Mouse (Mus musculus) MEL (cell line): ENCODE measurements around the gene Areg. TPM values are rescaled to one million over a fixed set of nuclear protein-coding genes. Genes with fewer than 3 reads are reported as not detected.

Experiments
- DNase-seq: peaks from one replicate; pipeline ENCODE4 v3.0.0; 2011; ENCODE audit warnings: low read depth, low spot score
- H3K27ac ChIP-seq: 2 replicates; pipeline ENCODE4 v1.5.1; 2012; ENCODE audit warnings: low read depth, mild to moderate bottlenecking, control low read depth, low read length, moderate library complexity; ENCODE audit not compliant: control insufficient read depth
- H3K27me3 ChIP-seq, 2 experiments: fragments of 150-350 bp in 1 of 2; sonication (generic) in 1 of 2; 2 replicates each; pipeline ENCODE4 v1.6.1; 2012; ENCODE audit warnings: low read length in 2 of 2, mild to moderate bottlenecking in 2 of 2, improper control_type of control experiment in 1 of 2, moderate library complexity in 1 of 2; ENCODE audit not compliant: insufficient read depth in 2 of 2, control insufficient read depth in 1 of 2
- H3K36me3 ChIP-seq, 2 experiments: 2 replicates each; pipeline ENCODE4 v1.6.1; 2012 to 2014; ENCODE audit warnings: low read length in 2 of 2, improper control_type of control experiment in 1 of 2, inconsistent platforms in 1 of 2, mild to moderate bottlenecking in 1 of 2; ENCODE audit not compliant: insufficient read depth in 2 of 2, control insufficient read depth in 1 of 2
- H3K4me1 ChIP-seq, 2 experiments: fragments of 150-350 bp in 1 of 2; sonication (generic) in 1 of 2; 2 replicates each; pipeline ENCODE4 v1.6.1; 2012; ENCODE audit warnings: low read length in 2 of 2, improper control_type of control experiment in 1 of 2, mild to moderate bottlenecking in 1 of 2; ENCODE audit not compliant: insufficient read depth in 2 of 2, control insufficient read depth in 1 of 2
- H3K4me3 ChIP-seq, 2 experiments: fragments of 150-350 bp in 1 of 2; sonication (generic) in 1 of 2; 2 replicates each; pipeline ENCODE4 v1.5.1; 2012; ENCODE audit warnings: low read depth in 2 of 2, low read length in 2 of 2, mild to moderate bottlenecking in 2 of 2, moderate library complexity in 2 of 2, control low read depth in 1 of 2, improper control_type of control experiment in 1 of 2; ENCODE audit not compliant: control insufficient read depth in 1 of 2, insufficient read depth in 1 of 2
- H3K79me2 ChIP-seq: 2 replicates; pipeline ENCODE4 v1.6.1; 2012; ENCODE audit warnings: mild to moderate bottlenecking, low read length, moderate library complexity; ENCODE audit not compliant: control insufficient read depth, poor library complexity, insufficient read depth
- H3K9ac ChIP-seq: 2 replicates; pipeline ENCODE4 v1.6.1; 2012; ENCODE audit warnings: low read depth, mild to moderate bottlenecking, control low read depth, low read length, moderate library complexity; ENCODE audit not compliant: control insufficient read depth, poor library complexity, severe bottlenecking
- H3K9me3 ChIP-seq: fragments of 150-350 bp; sonication (generic); replicated peaks from 2 replicates; pipeline ENCODE4 v1.6.1; 2012; ENCODE audit warnings: mild to moderate bottlenecking, low read length, improper control_type of control experiment, moderate library complexity; ENCODE audit not compliant: insufficient read depth
- BHLHE40 ChIP-seq: IDR thresholded peaks from 2 replicates; pipeline ENCODE4 v1.6.1; 2012; ENCODE audit warnings: low read depth, mild to moderate bottlenecking, inconsistent platforms, low read length, improper control_type of control experiment, borderline replicate concordance
- CHD1 ChIP-seq: IDR thresholded peaks from 2 replicates; pipeline ENCODE4 v1.6.1; 2012; ENCODE audit warnings: low read depth, mild to moderate bottlenecking, inconsistent platforms, low read length, improper control_type of control experiment
- E2F4 ChIP-seq: IDR thresholded peaks from 2 replicates; pipeline ENCODE4 v1.6.1; 2011; ENCODE audit warnings: low read depth, low read length, improper control_type of control experiment, borderline replicate concordance
- ELF1 ChIP-seq: IDR thresholded peaks from 2 replicates; pipeline ENCODE4 v1.6.1; 2014; ENCODE audit warnings: low read depth, mild to moderate bottlenecking, inconsistent platforms, low read length, improper control_type of control experiment, moderate library complexity
- EP300 ChIP-seq, 2 experiments: IDR thresholded peaks; 2 replicates each; pipeline ENCODE4 v1.6.1; 2011; ENCODE audit warnings: improper control_type of control experiment in 2 of 2, low read length in 2 of 2, low read depth in 1 of 2, mild to moderate bottlenecking in 1 of 2
- ETS1 ChIP-seq: IDR thresholded peaks from 2 replicates; pipeline ENCODE4 v1.6.1; 2012; ENCODE audit warnings: low read depth, mild to moderate bottlenecking, inconsistent platforms, low read length, improper control_type of control experiment, moderate library complexity
- GABPA ChIP-seq: IDR thresholded peaks from 2 replicates; pipeline ENCODE4 v1.6.1; 2012; ENCODE audit warnings: low read depth, mild to moderate bottlenecking, inconsistent platforms, low read length, improper control_type of control experiment, moderate library complexity
- GATA1 ChIP-seq: IDR thresholded peaks from 2 replicates; pipeline ENCODE4 v1.6.1; 2011; ENCODE audit warnings: low read depth, low read length, improper control_type of control experiment
- HCFC1 ChIP-seq: IDR thresholded peaks from 2 replicates; pipeline ENCODE4 v1.6.1; 2012; ENCODE audit warnings: low read depth, mild to moderate bottlenecking, inconsistent platforms, low read length, improper control_type of control experiment, moderate library complexity
- JUND ChIP-seq: IDR thresholded peaks from 2 replicates; pipeline ENCODE4 v1.6.1; 2011; ENCODE audit warnings: low read depth, mild to moderate bottlenecking, improper control_type of control experiment, low read length
- KAT2A ChIP-seq: conservative IDR thresholded peaks from 2 replicates; pipeline ENCODE4 v1.6.1; 2012; ENCODE audit warnings: low read depth, low read length, improper control_type of control experiment, inconsistent platforms
- MAX ChIP-seq: IDR thresholded peaks from 2 replicates; pipeline ENCODE4 v1.6.1; 2011; ENCODE audit warnings: low read length, improper control_type of control experiment
- MEF2A ChIP-seq: IDR thresholded peaks from 2 replicates; pipeline ENCODE4 v1.6.1; 2014; ENCODE audit warnings: low read depth, mild to moderate bottlenecking, inconsistent platforms, low read length, improper control_type of control experiment; ENCODE audit not compliant: poor library complexity, insufficient replicate concordance, severe bottlenecking; ENCODE audit errors: extremely low read depth
- MXI1 ChIP-seq: IDR thresholded peaks from 2 replicates; pipeline ENCODE4 v1.6.1; 2011; ENCODE audit warnings: mild to moderate bottlenecking, low read depth, low read length, improper control_type of control experiment
- MYB ChIP-seq: IDR thresholded peaks from 2 replicates; pipeline ENCODE4 v1.6.1; 2011; ENCODE audit warnings: mild to moderate bottlenecking, low read depth, low read length, improper control_type of control experiment
- MYC ChIP-seq: IDR thresholded peaks from 2 replicates; pipeline ENCODE4 v1.6.1; 2011; ENCODE audit warnings: low read depth, mild to moderate bottlenecking, low read length, improper control_type of control experiment, moderate library complexity
- NELFE ChIP-seq: IDR thresholded peaks from 2 replicates; pipeline ENCODE4 v1.6.1; 2011; ENCODE audit warnings: low read depth, low read length, improper control_type of control experiment
- POLR2AphosphoS5 ChIP-seq: IDR thresholded peaks from 2 replicates; pipeline ENCODE4 v1.6.1; 2012; ENCODE audit warnings: low read depth, borderline replicate concordance, mild to moderate bottlenecking, inconsistent platforms, low read length, moderate library complexity, mixed read lengths
- RAD21 ChIP-seq: IDR thresholded peaks from 2 replicates; pipeline ENCODE4 v1.6.1; 2011; ENCODE audit warnings: mild to moderate bottlenecking, low read depth, low read length, improper control_type of control experiment
- RCOR1 ChIP-seq: IDR thresholded peaks from 2 replicates; pipeline ENCODE4 v1.6.1; 2012; ENCODE audit warnings: low read depth, mild to moderate bottlenecking, inconsistent platforms, low read length, improper control_type of control experiment
- SIN3A ChIP-seq: IDR thresholded peaks from 2 replicates; pipeline ENCODE4 v1.6.1; 2012; ENCODE audit warnings: low read length, improper control_type of control experiment, inconsistent platforms
- SMC3 ChIP-seq: IDR thresholded peaks from 2 replicates; pipeline ENCODE4 v1.6.1; 2011; ENCODE audit warnings: low read depth, low read length, improper control_type of control experiment
- TAL1 ChIP-seq: IDR thresholded peaks from 2 replicates; pipeline ENCODE4 v1.6.1; 2012; ENCODE audit warnings: mild to moderate bottlenecking, inconsistent platforms, low read length, moderate library complexity, mixed read lengths
- USF2 ChIP-seq, 2 experiments: IDR thresholded peaks; 2 replicates each; pipeline ENCODE4 v1.6.1; 2011 to 2012; ENCODE audit warnings: improper control_type of control experiment in 2 of 2, low read length in 2 of 2, borderline replicate concordance in 1 of 2, inconsistent platforms in 1 of 2, low read depth in 1 of 2, mild to moderate bottlenecking in 1 of 2; ENCODE audit not compliant: insufficient read depth in 1 of 2
- ZMIZ1 ChIP-seq: IDR thresholded peaks from 2 replicates; pipeline ENCODE4 v1.6.1; 2012; ENCODE audit warnings: low read depth, mild to moderate bottlenecking, inconsistent platforms, low read length, improper control_type of control experiment, moderate library complexity
- ZNF384 ChIP-seq: IDR thresholded peaks from 2 replicates; pipeline ENCODE4 v1.6.1; 2012; ENCODE audit warnings: low read depth, mild to moderate bottlenecking, inconsistent platforms, low read length, improper control_type of control experiment
- polyA plus RNA-seq, 2 experiments: library from polyadenylated mRNA; stranded (reverse) in 1 of 2; unstranded in 1 of 2; fragments of >175 nt in 1 of 2; fragments of >200 nt in 1 of 2; gene quantifications; 2 replicates each; pipeline versions ENCODE4 v1.2.1 to v1.2.4; 2012; ENCODE audit warnings: low replicate concordance in 2 of 2, low read depth in 1 of 2; ENCODE audit not compliant: insufficient read length in 2 of 2, insufficient read depth in 1 of 2, missing spikeins in 1 of 2
- total RNA-seq: library from RNA; depleted of rRNA; stranded (reverse); fragments of 300-350 nt; gene quantifications from 2 replicates; pipeline ENCODE4 v1.2.3, GENCODE M21; 2012

The Areg gene
- total and polyA plus RNA-seq, 3 experiments = not detected

- DNase-seq = no peak
- Histone ChIP-seq H3K4me1 (no peaks in the 10 kb centered on the region), H3K9me3 (no peaks in the 10 kb centered on the region), H3K79me2 (no peaks in the 10 kb centered on the region), H3K4me3 (no peak overlapping the region), H3K36me3 (no peaks in the 10 kb centered on the region), H3K27ac (no peak overlapping the region), H3K9ac (no peak overlapping the region), H3K27me3 (no peaks in the 10 kb centered on the region)
- TF ChIP-seq BHLHE40 (no peak), POLR2AphosphoS5 (no peak)
Observed at GRCm38 (mm10) chr5:91140896-91141448, 1.6 kb downstream of the Areg start.

- TF ChIP-seq POLR2AphosphoS5 (no peak), MXI1 (no peak), ETS1 (no peak), MEF2A (no peak), GABPA (no peak), NELFE (no peak), CHD1 (no peak), SIN3A (no peak), JUND (no peak), ZNF384 (no peak)
- H3K79me2 ChIP-seq = no peaks in the 10 kb centered on the region
- no peaks in the 10 kb centered on the region for H3K9me3 ChIP-seq
- no peaks in the 10 kb centered on the region for H3K4me1 ChIP-seq
- H3K27ac ChIP-seq = no peak overlapping the region
- no peaks in the 10 kb centered on the region for H3K36me3 ChIP-seq
- H3K9ac ChIP-seq = no peak overlapping the region
- H3K4me3 ChIP-seq = no peak overlapping the region
- DNase-seq = no peak
- H3K27me3 ChIP-seq = no peaks in the 10 kb centered on the region
Observed at GRCm38 (mm10) chr5:91144971-91145370, 5.6 kb downstream of the Areg start.

- no peaks in the 10 kb centered on the region for H3K79me2 ChIP-seq
- no peaks in the 10 kb centered on the region for H3K9me3 ChIP-seq
- H3K4me1 ChIP-seq = no peaks in the 10 kb centered on the region
- H3K4me3 ChIP-seq = no peak overlapping the region
- H3K9ac ChIP-seq = no peak overlapping the region
- no peak for DNase-seq
- H3K36me3 ChIP-seq = no peaks in the 10 kb centered on the region
- no peaks in the 10 kb centered on the region for H3K27me3 ChIP-seq
- H3K27ac ChIP-seq = no peak overlapping the region
- TF ChIP-seq EP300 (IDR thresholded peaks at IDR 0.05; ENCODE audit: low read depth in 1 of 2, low read length in 2 of 2) = no peak
- TF ChIP-seq RAD21 = no peak
- no peak for TF ChIP-seq POLR2AphosphoS5
- no peak for TF ChIP-seq CHD1
- no peak for TF ChIP-seq ELF1
- TF ChIP-seq MAX = no peak
- TF ChIP-seq HCFC1 = no peak
- TF ChIP-seq ZMIZ1 = no peak
- TF ChIP-seq E2F4 = no peak
- no peak for TF ChIP-seq TAL1
- no peak for TF ChIP-seq MYB
- TF ChIP-seq SMC3 = no peak
- no peak for TF ChIP-seq NELFE
- no peak for TF ChIP-seq RCOR1
- TF ChIP-seq GATA1 = no peak
- TF ChIP-seq BHLHE40 = no peak
- TF ChIP-seq MYC = no peak
- no peak for TF ChIP-seq USF2 (IDR thresholded peaks at IDR 0.05; ENCODE audit: borderline replicate concordance in 1 of 2, insufficient read depth in 1 of 2, low read depth in 1 of 2, low read length in 2 of 2)
- TF ChIP-seq KAT2A = no peak
Observed at GRCm38 (mm10) chr5:91147001-91147400, 7.6 kb downstream of the Areg start.
